Mouse (Mus musculus) heart, postnatal 0 days (tissue): ENCODE measurements around the gene Kdm4b.

Experiments used
- CTCF ChIP-seq: IDR thresholded peaks from 2 replicates; pipeline ENCODE4 v1.5.1; 2016; ENCODE audit warnings: antibody characterized with exemption, control low read depth, low read depth
- EP300 ChIP-seq: IDR thresholded peaks from 2 replicates; pipeline ENCODE4 v1.6.1; 2016; ENCODE audit warnings: antibody characterized with exemption, low read depth

- TF ChIP-seq EP300 = no peak
- no peak for TF ChIP-seq CTCF
Measured at GRCm38 (mm10) chr17:56293291-56293690, 32.6 kb upstream of the Kdm4b start.
